Mouse (Mus musculus) midbrain, embryonic 16.5 days (tissue): ENCODE results near the gene Rbm24. TPM values are rescaled to one million over a fixed set of nuclear protein-coding genes. Genes with fewer than 3 reads are reported as not detected.

Experiments
- ATAC-seq: fragments of 200-750 bp; cut with Nextera tagmentation; 2 replicates; pipeline ENCODE4 v1.8.0; 2017; ENCODE audit warnings: moderate TSS enrichment
- H3K27ac ChIP-seq: fragments of 300-500 bp; sonication (generic); 2 replicates; pipeline ENCODE4 v1.5.1; 2014; ENCODE audit warnings: mild to moderate bottlenecking, low read length, mixed read lengths
- H3K27me3 ChIP-seq: fragments of 300-500 bp; sonication (generic); 2 replicates; pipeline ENCODE4 v1.6.1; 2014; ENCODE audit warnings: low read depth, low read length, mixed read lengths; ENCODE audit not compliant: control insufficient read depth, insufficient read depth
- H3K36me3 ChIP-seq: fragments of 300-500 bp; sonication (generic); 2 replicates; pipeline ENCODE4 v1.6.1; 2014; ENCODE audit warnings: mild to moderate bottlenecking, low read length, moderate library complexity, mixed read lengths; ENCODE audit not compliant: control insufficient read depth, insufficient read depth
- H3K4me1 ChIP-seq: fragments of 300-500 bp; sonication (generic); 2 replicates; pipeline ENCODE4 v1.6.1; 2014; ENCODE audit warnings: mild to moderate bottlenecking, low read length, mixed read lengths; ENCODE audit not compliant: control insufficient read depth, insufficient read depth
- H3K4me2 ChIP-seq: fragments of 300-500 bp; sonication (generic); 2 replicates; pipeline ENCODE4 v1.6.1; 2014; ENCODE audit warnings: mild to moderate bottlenecking, low read length, mixed read lengths
- H3K4me3 ChIP-seq: fragments of 300-500 bp; sonication (generic); 2 replicates; pipeline ENCODE4 v1.5.1; 2014; ENCODE audit warnings: low read depth, mild to moderate bottlenecking, low read length, moderate library complexity, mixed read lengths
- H3K9ac ChIP-seq: fragments of 300-500 bp; sonication (generic); 2 replicates; pipeline ENCODE4 v1.6.1; 2014; ENCODE audit warnings: low read depth, low read length, mixed read lengths
- H3K9me3 ChIP-seq: fragments of 300-500 bp; sonication (generic); replicated peaks from 2 replicates; pipeline ENCODE4 v1.6.1; 2014; ENCODE audit warnings: mild to moderate bottlenecking, low read length, mixed read lengths; ENCODE audit not compliant: control insufficient read depth, poor library complexity, severe bottlenecking
- WGBS: fragments of 180-500 bp; shearing (Covaris S2); extraction: QIAGEN DNeasy Blood & Tissue Kit; methylation state at CpG from one replicate; pipeline ENCODE4 v1.1.7; 2014; 5-methylcytosine and 5-hydroxymethylcytosine counted together
- polyA plus RNA-seq: library from polyadenylated mRNA; unstranded; fragments of >200 nt; fragmentation: Nextera tagmentation; extraction: Ambion mirVana; gene quantifications from 2 replicates; pipeline ENCODE4 v1.2.1, GENCODE M21; 2015

Rbm24 gene
- polyA plus RNA-seq, 1 experiment from 2014 or later = 3.4 TPM

GRCm38 (mm10) chr13:46412247-46412646, 6.0 kb upstream of the Rbm24 start:
- no peak for ATAC-seq
- H3K9me3 ChIP-seq = no peaks in the 10 kb centered on the region

GRCm38 (mm10) chr13:46413588-46413987, 4.6 kb upstream of the Rbm24 start:
- H3K27me3 ChIP-seq = no peaks in the 10 kb centered on the region
- 61% methylated on average over 10 of the region's 10 CpGs for WGBS
- peaks cover 6% of the 10 kb centered on the region; the same call in 1 of the 2 replicates for H3K4me1 ChIP-seq
- no peak for ATAC-seq
- H3K4me2 ChIP-seq = no peak overlapping the region
- no peaks in the 10 kb centered on the region for H3K9me3 ChIP-seq
- H3K36me3 ChIP-seq = no peaks in the 10 kb centered on the region
- no peak overlapping the region for H3K9ac ChIP-seq
- no peak overlapping the region for H3K4me3 ChIP-seq
- no peak overlapping the region for H3K27ac ChIP-seq

More at GRCm38 (mm10) chr13:46412247-46412646, 6.0 kb upstream of the Rbm24 start:
- Histone ChIP-seq H3K4me2 (no peak overlapping the region), H3K27me3 (no peaks in the 10 kb centered on the region), H3K4me3 (no peak overlapping the region), H3K27ac (no peak overlapping the region), H3K36me3 (no peaks in the 10 kb centered on the region), H3K9ac (no peak overlapping the region), H3K4me1 (no peaks in the 10 kb centered on the region)

DNA sequence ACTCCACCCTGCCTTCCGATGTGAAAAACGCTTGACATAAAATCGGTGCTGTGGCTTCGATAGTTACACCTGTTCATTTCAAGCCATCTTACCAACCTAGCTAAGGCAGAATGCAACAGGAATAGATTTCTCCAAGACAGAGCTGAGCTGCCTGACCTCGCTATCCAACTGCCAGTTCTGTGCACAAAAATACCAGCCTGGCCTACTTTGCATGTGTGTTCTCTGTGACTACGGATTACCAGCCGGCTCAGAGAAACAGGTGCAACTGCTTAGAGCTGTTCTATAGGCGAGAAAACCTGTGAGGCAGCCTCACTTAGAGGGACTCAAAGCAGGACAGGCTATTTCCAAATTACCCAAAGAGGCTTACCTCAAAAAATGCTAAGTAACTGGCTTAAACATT, 4.2 kb upstream of the Rbm24 start:
- Histone ChIP-seq H3K4me3 (no peak overlapping the region), H3K4me1 (peaks cover 6% of the 10 kb centered on the region; the same call in 1 of the 2 replicates), H3K4me2 (no peak overlapping the region), H3K27me3 (no peaks in the 10 kb centered on the region), H3K36me3 (no peaks in the 10 kb centered on the region), H3K9me3 (no peaks in the 10 kb centered on the region), H3K27ac (no peak overlapping the region), H3K9ac (no peak overlapping the region)
- no peak for ATAC-seq
- 72% methylated on average over 8 of the region's 8 CpGs for WGBS

GRCm38 (mm10) chr13:46416021-46416420, 2.2 kb upstream of the Rbm24 start:
- H3K9ac ChIP-seq = no peak overlapping the region
- no peak for ATAC-seq

DNA sequence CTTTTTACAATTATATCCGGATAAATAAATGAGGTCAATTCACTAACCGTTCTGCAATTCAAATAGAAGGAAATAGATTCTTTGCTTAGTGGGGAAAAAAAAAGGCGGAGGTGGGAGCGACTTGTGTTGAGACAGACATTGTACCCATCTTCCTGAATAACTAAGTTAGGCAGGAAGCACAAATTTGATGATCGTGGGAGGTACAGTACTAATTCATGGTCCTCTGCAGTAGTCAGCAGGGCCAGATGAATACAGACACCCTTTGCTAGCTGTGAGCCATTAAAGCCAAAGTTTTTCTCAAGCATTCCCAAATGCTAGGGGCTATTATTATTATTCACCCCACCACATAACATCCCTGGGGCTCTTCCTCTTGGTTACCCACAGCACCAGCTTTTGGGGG, 640 bp upstream of the Rbm24 start:
- H3K4me1 ChIP-seq = peaks cover 8% of the 10 kb centered on the region; the same call in 1 of the 2 replicates
- H3K27me3 ChIP-seq = no peaks in the 10 kb centered on the region
- peak overlapping the region; percentile 78 for H3K4me3 ChIP-seq
- H3K4me2 ChIP-seq = peak overlapping the region; percentile 94
- H3K27ac ChIP-seq = peak overlapping the region; percentile 75
- WGBS = 80% methylated on average over 5 of the region's 5 CpGs
- peak overlapping the region; percentile 76 for H3K9ac ChIP-seq
- no peaks in the 10 kb centered on the region for H3K36me3 ChIP-seq
- no peaks in the 10 kb centered on the region for H3K9me3 ChIP-seq
- ATAC-seq = no peak

More at GRCm38 (mm10) chr13:46416021-46416420, 2.2 kb upstream of the Rbm24 start:
- H3K4me3 ChIP-seq = no peak overlapping the region
- no peak overlapping the region for H3K4me2 ChIP-seq
- no peaks in the 10 kb centered on the region for H3K27me3 ChIP-seq
- no peak overlapping the region for H3K27ac ChIP-seq
- H3K9me3 ChIP-seq = no peaks in the 10 kb centered on the region
- WGBS = 84% methylated on average over 8 of the region's 8 CpGs
- peaks cover 7% of the 10 kb centered on the region; the same call in 1 of the 2 replicates for H3K4me1 ChIP-seq
- no peaks in the 10 kb centered on the region for H3K36me3 ChIP-seq

DNA sequence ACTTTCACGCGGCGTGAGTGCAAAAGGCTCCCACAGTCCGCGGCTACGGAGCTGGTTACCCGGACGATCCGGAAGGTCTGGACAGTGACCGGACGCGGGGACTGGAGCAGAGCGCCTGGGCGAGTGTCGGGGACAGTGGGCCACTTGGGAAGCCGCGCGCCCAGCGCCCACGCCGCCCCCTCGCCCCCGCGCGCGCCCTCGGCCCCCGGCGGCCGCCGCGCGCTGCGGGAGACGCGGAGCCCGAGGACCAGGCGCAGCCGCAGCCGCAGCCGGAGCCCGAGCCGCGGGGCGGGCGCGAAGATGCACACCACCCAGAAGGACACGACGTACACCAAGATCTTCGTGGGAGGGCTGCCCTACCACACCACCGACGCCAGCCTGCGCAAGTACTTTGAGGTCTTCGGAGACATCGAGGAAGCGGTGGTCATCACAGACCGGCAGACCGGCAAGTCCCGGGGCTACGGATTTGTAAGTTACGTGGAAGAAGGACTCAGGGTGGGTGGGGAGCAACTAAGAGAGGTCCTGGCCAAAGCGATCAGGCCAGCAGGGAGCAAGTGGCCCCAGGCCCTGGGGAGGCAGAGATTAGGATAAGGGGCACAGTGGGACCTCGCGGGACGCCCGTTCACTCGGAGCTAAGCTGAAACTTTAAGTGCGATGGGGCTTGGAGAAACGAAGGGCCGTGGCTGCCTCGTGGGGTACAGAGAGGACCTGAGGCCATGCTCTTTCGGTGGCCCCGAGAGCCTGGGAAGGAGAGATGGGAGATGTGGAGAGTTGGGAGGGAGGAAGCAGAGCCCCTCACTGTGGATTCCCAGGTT, 704 bp downstream of the Rbm24 start:
- Histone ChIP-seq H3K4me2 (peak overlapping the region; percentile 94), H3K4me1 (peaks cover 8% of the 10 kb centered on the region; the same call in 1 of the 2 replicates), H3K27ac (peak overlapping the region; percentile 75), H3K4me3 (peak overlapping the region; percentile 78), H3K9me3 (no peaks in the 10 kb centered on the region), H3K27me3 (no peaks in the 10 kb centered on the region), H3K36me3 (no peaks in the 10 kb centered on the region), H3K9ac (peak overlapping the region; percentile 76)
- WGBS = under 1% methylated on average over 70 of the region's 73 CpGs
- ATAC-seq = peak; percentile 74

DNA sequence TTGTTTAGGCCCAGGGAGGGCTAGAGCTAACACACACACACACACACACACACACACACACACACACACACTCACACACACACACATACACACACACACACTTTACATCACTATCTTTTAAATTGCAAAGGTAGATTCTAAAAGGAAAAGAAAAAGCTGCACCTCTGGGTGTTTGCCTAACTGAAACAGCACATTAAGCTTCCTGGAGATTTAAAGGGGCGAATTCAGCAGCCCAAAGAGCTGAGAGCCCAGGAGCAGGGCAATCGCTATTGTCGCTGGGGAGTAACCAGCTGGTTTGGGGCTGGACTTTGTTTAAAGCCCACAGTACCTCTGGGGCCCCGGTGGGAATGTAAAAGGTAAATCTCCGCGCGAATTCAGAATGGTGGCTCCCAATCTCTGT, 1.4 kb downstream of the Rbm24 start:
- H3K27ac ChIP-seq = peak overlapping the region; percentile 64; the same call in 1 of the 2 replicates
- H3K27me3 ChIP-seq = no peaks in the 10 kb centered on the region
- peaks cover 8% of the 10 kb centered on the region; the same call in 1 of the 2 replicates for H3K4me1 ChIP-seq
- ATAC-seq = no peak
- no peaks in the 10 kb centered on the region; the same call in 1 of the 2 replicates for H3K36me3 ChIP-seq
- H3K4me3 ChIP-seq = peak overlapping the region; percentile 78
- peak overlapping the region; percentile 66 for H3K9ac ChIP-seq
- 5% methylated on average over 7 of the region's 7 CpGs for WGBS
- H3K9me3 ChIP-seq = no peaks in the 10 kb centered on the region
- H3K4me2 ChIP-seq = peak overlapping the region; percentile 94

DNA sequence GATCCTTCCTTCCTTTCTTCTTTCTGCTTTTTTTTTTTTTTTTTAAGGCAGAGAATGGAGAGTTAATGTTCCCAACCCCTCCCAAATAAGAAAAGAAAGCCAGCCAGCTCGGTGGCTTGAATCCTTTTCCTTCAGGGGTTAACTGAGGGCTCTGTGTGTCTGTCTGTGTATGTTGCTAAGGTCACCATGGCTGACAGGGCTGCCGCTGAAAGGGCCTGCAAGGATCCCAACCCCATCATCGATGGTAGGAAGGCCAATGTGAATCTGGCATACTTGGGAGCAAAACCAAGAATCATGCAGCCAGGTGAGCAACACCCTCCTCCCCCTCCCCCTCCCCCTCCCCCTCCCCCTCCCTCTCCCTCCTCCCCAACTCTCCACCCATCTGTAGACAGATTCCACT, 1.9 kb downstream of the Rbm24 start:
- H3K4me1 ChIP-seq = peaks cover 8% of the 10 kb centered on the region; the same call in 1 of the 2 replicates
- H3K36me3 ChIP-seq = no peaks in the 10 kb centered on the region; the same call in 1 of the 2 replicates
- ATAC-seq = no peak
- H3K4me2 ChIP-seq = peak overlapping the region; percentile 94
- no peaks in the 10 kb centered on the region for H3K27me3 ChIP-seq
- H3K4me3 ChIP-seq = peak overlapping the region; percentile 78
- peak overlapping the region; percentile 66 for H3K9ac ChIP-seq
- peak overlapping the region; percentile 64; the same call in 1 of the 2 replicates for H3K27ac ChIP-seq
- WGBS = 6% methylated on average over 3 of the region's 3 CpGs
- no peaks in the 10 kb centered on the region for H3K9me3 ChIP-seq

DNA sequence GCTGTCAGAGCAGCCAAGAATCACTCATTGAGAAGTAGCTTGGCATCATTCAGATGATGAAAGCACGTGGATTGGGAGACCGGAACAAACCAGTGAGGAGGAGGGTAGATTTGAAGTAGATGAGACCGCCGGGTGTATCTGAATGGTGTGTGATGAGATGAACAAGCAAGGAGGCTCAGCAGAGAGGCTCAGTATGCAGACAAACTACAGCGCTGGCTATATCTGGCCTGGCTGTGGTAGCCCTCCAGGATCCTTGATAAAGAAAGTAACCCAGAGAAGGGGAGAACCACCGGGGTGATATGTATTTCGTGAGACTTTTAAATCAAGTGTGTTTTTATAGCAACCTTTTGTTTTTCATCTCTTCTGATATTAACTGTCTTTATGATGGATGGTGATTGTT, 5.6 kb downstream of the Rbm24 start:
- WGBS = 97% methylated on average over 7 of the region's 7 CpGs
- Histone ChIP-seq H3K36me3 (peaks cover under 1% of the 10 kb centered on the region), H3K27me3 (no peaks in the 10 kb centered on the region), H3K9me3 (no peaks in the 10 kb centered on the region), H3K4me3 (no peak overlapping the region), H3K4me1 (0 out of 2 replicates have a peak, but pooled peaks cover 2% of the 10 kb centered on the region), H3K4me2 (no peak overlapping the region), H3K9ac (no peak overlapping the region), H3K27ac (no peak overlapping the region)
- ATAC-seq = no peak
